Mouse (Mus musculus) adrenal gland, adult (tissue): ENCODE measurements around the gene Apba1.

Experiments used
- DNase-seq, 2 experiments: peaks; one replicate each; pipeline ENCODE4 v3.0.0; 2022 to 2023; ENCODE audit warnings: low spot score in 1 of 2; ENCODE audit not compliant: inconsistent age in 2 of 2

The Apba1 gene

GRCm38 (mm10) chr19:23867052-23867451, 108.4 kb downstream of the Apba1 start:
- no peak for DNase-seq

- no peak for DNase-seq
These were observed 108.9 kb downstream of the Apba1 start for GRCm38 (mm10) chr19:23867589-23867988.

- no peak for DNase-seq
These were observed 115.8 kb downstream of the Apba1 start for GRCm38 (mm10) chr19:23874502-23874901.

GRCm38 (mm10) chr19:23875819-23876218, 117.1 kb downstream of the Apba1 start:
- DNase-seq: no peak

- DNase-seq: no peak
These were observed 121.2 kb downstream of the Apba1 start for GRCm38 (mm10) chr19:23879862-23880261.

GRCm38 (mm10) chr19:23886169-23886568, 127.5 kb downstream of the Apba1 start:
- no peak for DNase-seq

GRCm38 (mm10) chr19:23891421-23891820, 132.7 kb downstream of the Apba1 start:
- no peak for DNase-seq

- DNase-seq: no peak
These were observed 133.9 kb downstream of the Apba1 start for GRCm38 (mm10) chr19:23892633-23893032.

- peak; percentile 11 to 46 for DNase-seq
These were observed 134.6 kb downstream of the Apba1 start for GRCm38 (mm10) chr19:23893093-23893889.

GRCm38 (mm10) chr19:23893946-23894345, 135.3 kb downstream of the Apba1 start:
- DNase-seq: no peak

GRCm38 (mm10) chr19:23894822-23895221, 136.1 kb downstream of the Apba1 start:
- no peak for DNase-seq

- DNase-seq: peak in 1 of 2 experiments; percentile 38
These were observed 138.2 kb downstream of the Apba1 start for GRCm38 (mm10) chr19:23896915-23897314.

GRCm38 (mm10) chr19:23898501-23898900, 139.8 kb downstream of the Apba1 start:
- DNase-seq: no peak

- DNase-seq: peak; percentile 40 to 75
These were observed 142.5 kb downstream of the Apba1 start for GRCm38 (mm10) chr19:23901177-23901576.

GRCm38 (mm10) chr19:23901768-23902167, 143.1 kb downstream of the Apba1 start:
- DNase-seq: no peak

- DNase-seq: no peak
These were observed 144.4 kb downstream of the Apba1 start for GRCm38 (mm10) chr19:23903066-23903465.

- no peak for DNase-seq
These were observed 146.2 kb downstream of the Apba1 start for GRCm38 (mm10) chr19:23904922-23905321.

- DNase-seq: no peak
These were observed 147.1 kb downstream of the Apba1 start for GRCm38 (mm10) chr19:23905772-23906171.

GRCm38 (mm10) chr19:23910345-23910744, 151.7 kb downstream of the Apba1 start:
- DNase-seq: no peak

GRCm38 (mm10) chr19:23919384-23920219, 160.9 kb downstream of the Apba1 start:
- DNase-seq: no peak

- DNase-seq: no peak
These were observed 161.5 kb downstream of the Apba1 start for GRCm38 (mm10) chr19:23920220-23920544.

GRCm38 (mm10) chr19:23922601-23923000, 163.9 kb downstream of the Apba1 start:
- DNase-seq: no peak
